Mouse (Mus musculus): Measurements from ENCODE around the gene Srebf2.

Srebf2 gene

GRCm38 (mm10) chr15:82184183-82184582, 37.2 kb downstream of the Srebf2 start:
- no peak for DNase-seq

DNA sequence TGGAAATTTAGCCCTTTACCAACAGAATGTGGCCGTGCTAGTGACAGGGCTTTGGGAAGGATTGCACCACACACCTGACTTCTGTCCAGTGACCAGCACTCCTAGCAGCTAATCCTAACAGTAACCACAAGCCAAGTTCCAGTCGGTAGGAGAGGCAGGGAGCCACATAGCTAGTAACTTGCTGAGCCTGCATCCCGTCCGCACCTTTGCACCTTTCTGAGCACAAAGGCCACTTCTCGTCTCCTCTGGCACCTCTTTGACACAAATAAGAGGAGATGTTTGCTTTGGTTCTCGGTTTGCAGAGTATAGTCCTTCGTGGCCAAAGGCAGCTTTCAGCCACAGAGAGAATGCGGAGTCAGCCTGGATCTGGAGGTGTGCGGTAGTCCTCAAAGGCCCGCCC, 37.7 kb downstream of the Srebf2 start:
- DNase-seq = no peak

DNA sequence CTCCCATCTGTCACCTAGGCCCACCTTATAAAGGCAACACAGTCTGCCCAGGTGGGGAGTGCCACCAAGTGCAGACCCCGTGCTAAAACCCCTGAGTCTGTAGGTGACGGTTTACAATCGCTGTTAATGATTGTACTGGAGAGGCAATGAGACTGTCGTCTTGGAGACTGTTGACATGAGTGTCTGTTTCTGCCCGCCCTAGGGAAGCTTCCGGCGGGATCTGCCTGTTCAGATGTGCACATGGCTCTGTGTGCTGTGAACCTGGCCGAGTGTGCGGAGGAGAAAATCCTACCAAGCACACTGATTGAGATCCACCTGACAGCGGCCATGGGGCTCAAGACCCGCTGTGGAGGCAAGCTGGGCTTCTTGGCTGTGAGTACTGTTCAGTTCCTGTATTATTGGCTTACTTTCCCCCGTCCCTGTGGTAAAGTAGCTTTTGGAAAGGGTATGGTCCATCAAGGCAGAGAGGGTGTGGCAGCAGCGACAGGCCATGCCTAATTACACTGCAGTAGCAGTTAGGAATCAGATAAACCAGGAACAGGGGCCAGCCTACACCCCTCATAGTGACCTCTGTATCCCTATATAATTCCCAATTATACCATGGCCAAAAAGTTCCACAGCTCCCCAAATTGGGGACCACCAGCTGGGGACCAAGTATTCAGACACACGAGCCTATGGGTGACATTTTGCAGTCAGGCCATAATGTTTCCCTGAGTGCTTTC, 38.2 kb downstream of the Srebf2 start:
- no peak for DNase-seq

DNA sequence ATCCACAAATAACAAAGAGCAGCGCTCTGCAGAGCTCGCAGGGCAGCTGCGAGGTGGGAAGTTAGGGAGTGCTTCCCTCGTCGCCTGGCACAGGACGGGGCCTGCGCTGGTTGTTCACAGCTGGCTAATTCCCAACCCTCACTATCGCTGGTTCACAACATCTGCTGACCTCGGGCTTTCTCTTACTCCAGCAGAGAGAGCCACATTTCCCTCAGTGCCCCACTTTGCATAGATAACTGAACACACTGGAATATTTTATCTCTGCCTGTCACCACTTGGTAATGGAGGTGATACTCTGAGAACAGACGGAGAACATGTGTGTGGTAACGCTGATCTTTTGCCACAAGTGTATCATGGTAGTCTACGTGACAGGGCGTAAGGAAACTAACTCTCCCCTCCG, 39.1 kb downstream of the Srebf2 start:
- no peak for DNase-seq

GRCm38 (mm10) chr15:82186931-82187330, 40.0 kb downstream of the Srebf2 start:
- DNase-seq = peak; percentile 67 to 71

DNA sequence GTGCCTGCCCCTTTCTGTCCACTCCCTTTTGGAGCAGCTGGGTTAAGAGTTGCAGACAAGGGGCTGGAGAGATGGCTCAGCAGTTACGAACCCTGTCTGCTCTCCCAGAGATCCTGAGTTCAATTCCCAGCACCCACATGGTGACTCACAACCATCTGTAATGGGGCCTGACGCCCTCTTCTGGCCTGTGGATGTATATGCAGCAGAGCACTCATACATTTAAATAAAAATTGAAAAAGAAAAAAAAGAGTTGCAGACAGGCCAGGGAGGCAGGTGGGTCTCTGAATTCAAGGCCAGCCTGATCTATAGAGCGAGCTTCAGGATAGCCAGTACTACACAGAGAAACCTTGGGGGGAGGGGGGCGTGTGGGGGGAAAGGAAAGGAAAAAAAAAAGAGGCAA, 40.4 kb downstream of the Srebf2 start:
- DNase-seq = no peak

GRCm38 (mm10) chr15:82187924-82188323, 40.9 kb downstream of the Srebf2 start:
- DNase-seq = no peak

- peak; percentile 78 to 82 for DNase-seq
These were observed 41.7 kb downstream of the Srebf2 start for GRCm38 (mm10) chr15:82188481-82189240.

DNA sequence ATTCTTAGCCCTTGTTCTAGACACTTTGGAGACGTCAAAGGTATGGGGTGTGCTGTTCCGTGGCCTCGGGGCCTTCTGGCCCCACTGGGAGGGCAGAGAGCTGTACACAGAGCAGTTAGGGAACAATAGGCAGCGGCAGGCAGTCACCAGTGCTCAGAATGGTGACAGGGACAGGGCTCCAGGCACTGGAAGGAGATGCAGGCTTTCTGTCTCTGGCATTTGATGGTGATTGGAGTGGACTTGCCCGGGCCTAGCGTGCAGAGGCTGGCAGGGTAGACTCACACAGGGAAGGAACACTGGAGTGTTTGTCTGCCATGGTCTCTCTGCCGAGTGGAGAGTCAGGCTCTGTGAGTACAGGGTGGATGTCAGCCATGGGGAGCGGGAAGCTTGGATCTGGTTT, 45.6 kb downstream of the Srebf2 start:
- no peak for DNase-seq

GRCm38 (mm10) chr15:82196300-82196699, 49.3 kb downstream of the Srebf2 start:
- no peak for DNase-seq

DNA sequence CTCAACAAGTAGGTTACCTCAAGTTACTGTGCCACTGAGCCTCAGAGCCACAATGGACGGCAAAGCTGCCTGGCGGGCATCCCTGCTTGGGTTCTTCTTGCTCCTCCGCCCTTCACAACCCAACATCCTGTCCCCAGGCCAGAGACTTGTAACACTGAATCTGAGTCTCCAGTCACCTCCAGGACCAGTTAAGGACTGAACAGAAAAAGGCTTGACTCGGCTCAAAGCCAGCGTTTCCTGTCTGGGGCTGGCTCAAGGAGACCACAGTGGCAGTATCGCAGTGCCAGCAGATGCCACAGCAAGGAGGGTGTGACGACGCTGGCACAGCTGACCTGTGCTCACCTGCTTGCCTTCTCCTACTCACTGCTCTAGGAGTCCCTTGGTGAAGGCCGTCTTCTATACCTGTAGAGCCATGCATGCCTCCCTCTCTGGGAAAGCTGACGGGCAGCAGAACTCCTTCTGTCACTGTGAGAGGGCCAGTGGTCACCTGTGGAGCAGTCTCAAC, 50.3 kb downstream of the Srebf2 start:
- DNase-seq = no peak

- DNase-seq = no peak
These were observed 51.0 kb downstream of the Srebf2 start for GRCm38 (mm10) chr15:82197937-82198336.

DNA sequence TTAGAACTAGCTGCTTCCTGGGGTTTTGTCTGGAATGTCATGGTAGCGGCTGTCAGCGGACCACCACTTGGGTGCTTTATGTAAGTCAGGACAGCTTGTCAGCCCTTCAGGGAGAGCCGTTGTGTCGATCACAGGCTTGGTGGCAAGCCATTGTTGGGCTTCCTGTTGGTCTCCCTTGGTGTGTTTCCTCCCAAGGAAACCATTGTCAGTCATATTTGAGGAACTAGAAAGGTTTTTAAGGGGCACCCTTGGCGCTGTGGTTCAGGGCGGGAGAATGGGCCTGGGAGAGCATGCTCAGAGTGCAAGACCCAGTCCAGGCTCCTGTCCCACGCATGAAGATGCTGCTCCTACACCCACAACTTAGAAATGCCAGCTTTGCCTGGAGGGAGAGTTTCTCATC, 51.4 kb downstream of the Srebf2 start:
- DNase-seq = no peak

DNA sequence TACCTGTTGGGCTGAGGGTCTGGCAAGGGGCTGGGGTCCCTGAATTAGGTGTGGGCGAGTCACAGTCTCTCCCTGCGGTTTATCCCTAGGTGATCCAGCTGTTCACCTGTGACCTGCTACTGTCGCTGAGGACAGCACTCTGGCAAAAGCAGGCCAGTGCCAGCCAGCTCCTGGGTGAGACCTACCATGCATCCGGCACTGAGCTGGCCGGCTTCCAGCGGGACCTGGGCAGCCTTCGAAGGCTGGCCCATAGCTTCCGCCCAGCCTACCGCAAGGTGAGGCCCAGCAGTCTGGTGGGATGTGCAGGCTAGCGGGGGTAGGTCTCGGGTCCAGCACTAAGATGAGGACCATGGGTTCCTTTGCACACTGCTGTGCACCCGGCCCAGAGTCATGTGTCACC, 52.6 kb downstream of the Srebf2 start:
- DNase-seq = no peak

DNA sequence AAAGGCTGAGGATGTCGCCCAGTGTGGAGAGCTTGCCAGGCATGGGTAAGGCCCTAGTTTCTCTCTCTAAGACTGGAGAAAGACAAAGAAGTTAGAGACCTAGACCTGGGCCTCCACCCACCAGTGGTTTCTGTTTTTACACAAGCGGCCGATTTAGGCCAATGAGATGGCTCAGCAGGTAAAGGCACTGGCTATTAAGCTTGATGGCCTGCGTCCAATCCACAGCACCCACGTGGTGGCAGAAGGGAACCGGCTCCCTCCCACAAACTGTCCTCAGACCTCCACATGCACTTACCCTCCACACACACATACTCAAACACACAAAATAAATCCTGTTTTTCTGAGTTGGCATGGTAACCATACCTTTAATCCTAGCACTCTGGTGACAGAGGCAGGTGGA, 55.1 kb downstream of the Srebf2 start:
- no peak for DNase-seq

DNA sequence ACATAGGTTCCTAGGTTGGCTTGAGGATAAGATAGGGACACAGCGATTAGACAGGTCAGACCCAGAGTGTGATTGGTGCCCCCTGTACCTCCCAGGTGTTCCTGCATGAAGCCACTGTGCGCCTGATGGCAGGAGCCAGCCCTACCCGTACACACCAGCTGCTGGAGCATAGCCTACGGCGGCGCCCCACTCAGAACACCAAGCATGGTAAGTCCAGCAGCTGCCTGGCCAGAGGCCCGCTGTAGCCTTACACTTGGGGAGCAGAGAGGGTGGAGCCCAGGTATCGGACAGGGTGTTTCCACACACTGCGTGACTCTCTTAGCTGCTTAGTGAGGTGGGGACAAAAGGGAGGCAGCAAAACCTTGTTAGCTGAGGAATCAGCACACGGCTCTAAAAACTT, 56.1 kb downstream of the Srebf2 start:
- DNase-seq = no peak

- DNase-seq = no peak
These were observed 56.8 kb downstream of the Srebf2 start for GRCm38 (mm10) chr15:82203611-82204351.

DNA sequence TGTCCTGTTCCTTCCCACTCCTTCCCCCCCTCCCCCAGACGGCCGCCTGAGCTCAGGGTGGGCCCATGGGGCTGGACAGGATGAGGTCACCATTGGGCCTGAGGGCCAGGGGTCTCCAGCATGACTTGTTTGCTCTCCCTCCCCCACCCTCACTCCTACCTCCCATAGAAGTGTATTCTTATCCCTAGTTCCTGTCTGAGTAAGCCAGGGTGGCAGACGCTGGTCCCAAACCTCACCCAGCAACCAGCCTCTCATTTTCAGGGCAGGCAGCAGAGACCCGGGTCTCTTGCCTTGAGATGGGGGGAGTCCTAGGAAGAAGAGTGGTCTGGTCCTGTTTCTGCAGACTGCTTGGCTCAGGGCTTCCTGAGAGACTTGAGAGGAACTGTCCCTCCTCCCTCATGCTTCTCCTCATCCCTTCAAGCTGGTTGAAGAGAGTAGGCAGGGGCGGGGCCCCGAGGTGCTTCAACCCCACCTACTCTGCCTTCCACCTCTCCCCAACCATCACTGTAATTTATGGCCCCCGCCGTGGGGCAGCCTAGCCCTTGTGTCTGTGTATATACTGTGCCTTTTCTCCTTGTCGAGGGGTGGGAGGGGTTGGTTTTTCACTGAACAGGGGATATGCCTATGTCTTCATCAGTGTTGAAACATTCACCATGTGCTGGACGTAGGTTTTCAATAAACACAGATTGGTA, 57.8 kb downstream of the Srebf2 start:
- DNase-seq = no peak

DNA sequence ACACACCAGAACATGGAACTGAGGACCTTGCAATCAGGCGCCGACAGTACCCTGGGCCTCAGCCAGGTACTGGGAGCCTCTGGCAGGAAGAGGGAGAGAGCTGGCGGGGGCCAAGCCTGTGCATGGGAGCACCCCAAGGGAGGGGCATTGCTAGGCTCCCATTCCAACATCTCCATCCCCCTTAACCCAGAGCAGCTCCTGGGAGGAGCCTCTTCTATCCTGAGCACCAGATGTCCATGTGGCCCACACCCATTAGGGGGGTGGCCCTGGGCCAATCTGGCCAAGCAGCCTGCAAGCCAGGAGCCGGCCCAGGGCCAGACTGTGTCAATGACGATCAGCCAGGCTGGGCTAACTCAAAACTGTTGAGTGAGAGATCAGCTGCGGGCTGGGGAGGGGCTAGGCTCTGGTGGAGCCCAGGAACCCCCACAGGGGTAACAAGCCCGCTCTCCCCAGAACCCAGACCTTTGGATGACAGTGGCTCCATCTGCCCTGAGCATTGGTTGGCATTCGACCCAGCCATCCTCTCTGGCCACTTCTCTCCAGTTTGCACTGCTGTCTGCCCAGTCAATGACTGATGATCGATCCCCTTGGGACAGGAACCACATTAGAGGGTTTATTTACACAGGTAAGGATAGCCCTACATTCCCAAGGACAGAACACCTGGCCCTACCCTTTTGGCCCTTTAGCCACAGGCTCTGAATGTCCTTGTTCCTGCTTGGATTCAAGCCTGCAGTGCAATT, 59.6 kb downstream of the Srebf2 start:
- no peak for DNase-seq

- no peak for DNase-seq
These were observed 60.1 kb downstream of the Srebf2 start for GRCm38 (mm10) chr15:82207105-82207459.

- DNase-seq = no peak
These were observed 60.7 kb downstream of the Srebf2 start for GRCm38 (mm10) chr15:82207504-82208219.

GRCm38 (mm10) chr15:82208307-82208706, 61.3 kb downstream of the Srebf2 start:
- no peak for DNase-seq

All from B cell, adult 2 months (primary cell).